Mouse (Mus musculus) frontal cortex, postnatal 10 days (tissue): Measurements from ENCODE around the gene Unc5b.

Experiments used
- DNase-seq, 2 experiments: peaks; one replicate each; pipeline ENCODE4 v3.0.0; 2022; ENCODE audit warnings: low spot score in 2 of 2, mixed read lengths in 1 of 2

Gene Unc5b

DNA sequence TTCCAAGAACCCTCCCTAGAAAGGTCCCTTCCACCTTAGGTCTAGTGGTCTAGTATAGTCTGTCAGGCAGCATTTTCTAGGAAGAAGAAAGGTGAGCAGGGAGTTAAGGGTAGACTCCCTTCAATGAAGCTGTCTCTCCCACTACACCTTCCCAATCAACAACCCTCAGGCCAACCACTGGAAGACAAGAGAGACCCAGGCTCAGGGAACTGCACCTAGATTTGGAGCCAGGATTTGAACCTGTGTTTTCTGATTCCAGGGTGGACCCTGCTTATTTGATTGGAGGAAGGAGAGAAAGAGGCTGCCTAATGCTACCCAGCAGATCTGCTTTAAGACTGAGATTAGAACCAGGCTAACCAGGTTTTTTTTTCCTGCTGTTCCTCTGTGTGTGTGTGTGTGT lies 10.1 kb downstream of the Unc5b start:
- no peak for DNase-seq

DNA sequence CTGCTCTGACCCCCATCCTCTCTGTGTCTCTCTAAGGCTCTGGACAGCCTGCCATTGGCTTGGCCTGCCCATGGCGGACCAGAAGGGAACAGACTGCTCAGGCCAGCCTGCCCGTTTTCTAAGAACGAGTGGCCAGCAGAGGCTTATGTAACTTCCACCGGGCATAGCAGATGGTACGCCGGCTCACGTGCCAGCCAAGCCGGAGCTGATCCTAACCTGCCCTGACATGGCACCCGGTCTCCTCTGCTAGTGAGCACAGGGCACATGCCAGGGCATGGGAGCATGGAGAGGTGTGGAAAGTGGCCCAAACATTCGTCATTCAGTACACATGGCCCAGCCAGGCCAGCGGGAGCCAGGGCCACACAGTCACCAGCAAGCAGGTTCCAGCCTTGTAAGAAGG lies 10.8 kb downstream of the Unc5b start:
- DNase-seq = no peak

DNA sequence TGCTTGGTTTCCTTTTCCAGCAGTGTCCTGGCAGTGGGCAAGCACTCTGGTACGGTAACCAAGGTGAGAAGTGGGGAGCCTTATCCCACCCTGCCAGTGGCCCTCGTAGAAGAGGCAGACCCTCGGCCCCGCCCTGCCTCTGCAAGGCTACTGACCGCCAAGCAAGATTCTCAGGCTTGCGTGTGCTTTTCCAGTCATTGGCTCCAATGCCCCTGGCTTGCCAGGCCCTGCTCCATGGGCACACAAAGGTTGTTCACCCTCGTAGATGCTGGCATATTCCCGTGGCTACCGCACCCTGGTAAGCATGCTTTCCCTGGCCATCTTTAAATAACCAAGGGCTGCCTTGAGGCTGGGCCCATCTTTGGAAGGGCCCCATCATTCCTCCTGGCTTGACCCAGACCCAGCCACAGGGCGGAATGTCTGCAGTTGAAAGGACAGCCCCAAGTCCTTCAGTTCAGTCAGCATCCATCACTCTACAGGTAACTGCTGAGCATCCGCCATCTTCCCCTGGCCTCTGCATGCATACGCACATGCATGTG lies 11.7 kb downstream of the Unc5b start:
- DNase-seq = no peak

DNA sequence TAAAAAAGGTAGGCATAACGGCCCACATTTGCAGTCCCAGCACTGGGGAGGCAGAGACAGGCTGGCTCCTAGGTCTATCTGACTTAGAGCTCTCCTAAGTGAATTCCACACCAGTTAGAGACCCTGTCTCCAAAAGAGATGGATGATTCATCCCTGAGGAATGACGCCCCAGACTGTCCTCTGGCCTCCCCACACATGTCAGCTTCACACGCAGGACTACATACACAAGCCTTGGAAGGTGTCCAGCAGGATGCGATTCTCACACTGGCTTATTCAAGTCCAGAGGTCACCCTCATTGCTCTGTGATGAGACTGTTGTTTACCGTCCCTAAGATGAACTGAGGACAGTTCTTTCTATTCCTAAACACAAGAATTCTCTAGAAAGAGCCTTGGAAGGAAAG lies 12.2 kb downstream of the Unc5b start:
- no peak for DNase-seq

DNA sequence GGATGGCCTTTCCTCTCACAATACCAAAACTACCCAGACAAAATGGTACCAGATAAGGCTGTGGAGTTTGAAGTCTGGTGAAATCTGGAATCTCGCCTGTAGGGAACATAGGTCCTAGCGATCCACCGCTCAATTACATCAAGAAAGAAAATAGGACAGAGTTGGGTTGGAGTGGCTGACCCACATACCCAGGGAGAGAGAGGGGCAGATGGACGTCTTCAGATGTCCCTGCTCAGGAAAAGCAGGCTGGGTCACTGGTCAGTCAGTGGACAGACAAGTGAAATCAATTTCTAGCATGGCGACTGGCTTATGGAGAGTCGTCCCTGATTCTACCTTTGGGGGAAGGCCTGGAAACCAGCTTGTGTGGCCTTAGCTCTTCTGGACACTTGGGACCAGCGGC lies 12.7 kb downstream of the Unc5b start:
- DNase-seq = no peak

DNA sequence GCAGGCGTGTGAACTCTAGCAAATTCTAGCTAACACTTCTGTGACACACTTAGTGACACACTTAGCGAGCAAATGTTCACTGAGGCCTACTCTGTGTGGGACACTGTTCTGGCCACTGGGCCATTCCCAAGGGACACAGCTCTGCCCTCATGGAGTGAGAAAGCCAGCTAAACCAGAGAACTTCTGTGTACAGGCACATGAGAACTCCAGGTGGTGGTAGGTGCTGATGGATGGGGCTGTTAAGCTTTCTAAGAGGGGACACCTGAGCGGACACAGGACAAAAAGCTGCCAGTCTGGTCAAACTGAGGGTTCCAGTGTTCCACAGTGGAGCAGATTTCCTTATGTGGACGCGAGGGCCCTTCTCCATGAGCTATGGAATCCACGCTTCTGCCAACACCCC lies 13.5 kb downstream of the Unc5b start:
- no peak for DNase-seq

DNA sequence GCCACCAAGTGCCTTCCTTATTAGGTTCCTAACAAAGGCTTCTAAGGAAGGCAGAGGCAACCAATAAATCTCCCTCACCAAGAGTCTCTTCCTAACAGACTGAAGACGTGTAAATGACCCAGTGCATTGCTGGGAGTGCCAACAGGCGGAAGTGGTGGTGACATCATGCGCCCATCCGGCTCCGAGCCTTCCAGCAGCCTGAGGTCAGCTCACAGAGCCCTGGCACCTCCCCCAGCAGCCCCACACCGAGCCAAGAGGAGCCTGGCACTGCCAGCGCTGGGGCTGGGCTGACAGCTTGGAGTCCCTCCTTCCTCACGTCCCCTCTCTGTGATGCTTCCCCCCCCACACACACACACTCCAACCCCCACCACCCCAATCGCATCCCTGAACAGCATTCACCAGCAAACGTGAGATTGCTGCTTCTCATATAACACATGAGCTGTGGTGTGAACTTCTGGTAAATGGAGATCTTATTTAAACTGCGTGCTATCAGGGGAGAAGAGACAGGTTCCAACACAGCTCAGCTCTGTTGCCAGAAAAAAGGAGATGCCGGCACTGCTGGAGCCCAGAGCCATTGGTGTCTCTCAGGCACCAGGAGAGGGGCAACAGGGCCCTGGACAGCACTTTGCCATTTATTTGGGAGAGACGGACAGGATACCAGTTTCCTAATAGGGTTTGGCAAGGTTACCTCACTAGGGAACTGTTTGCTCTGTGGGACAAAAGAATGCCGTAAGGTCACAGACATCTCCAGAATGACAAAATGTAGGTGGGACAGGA lies 14.3 kb downstream of the Unc5b start:
- DNase-seq = peak; percentile 49 to 51

DNA sequence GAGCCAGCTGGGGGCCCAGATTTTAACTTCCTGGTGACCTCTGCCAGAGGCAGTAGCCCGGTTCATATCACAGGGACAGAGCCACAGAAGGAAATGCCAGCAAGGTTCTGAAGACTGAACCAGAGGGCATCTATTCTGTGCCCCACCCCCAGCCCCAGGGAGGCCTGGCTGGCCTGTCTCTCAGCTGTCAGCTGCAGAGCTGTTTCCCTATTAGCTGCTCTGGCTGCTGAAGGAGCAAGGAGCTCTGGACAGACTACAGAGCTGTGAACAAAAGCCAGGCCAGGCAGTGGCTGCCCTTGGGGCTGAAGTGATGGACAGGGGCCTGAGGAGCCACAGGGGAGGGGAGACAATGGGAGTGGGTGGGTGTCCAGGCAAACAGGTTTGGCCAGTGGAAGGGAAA lies 15.5 kb downstream of the Unc5b start:
- DNase-seq = no peak

DNA sequence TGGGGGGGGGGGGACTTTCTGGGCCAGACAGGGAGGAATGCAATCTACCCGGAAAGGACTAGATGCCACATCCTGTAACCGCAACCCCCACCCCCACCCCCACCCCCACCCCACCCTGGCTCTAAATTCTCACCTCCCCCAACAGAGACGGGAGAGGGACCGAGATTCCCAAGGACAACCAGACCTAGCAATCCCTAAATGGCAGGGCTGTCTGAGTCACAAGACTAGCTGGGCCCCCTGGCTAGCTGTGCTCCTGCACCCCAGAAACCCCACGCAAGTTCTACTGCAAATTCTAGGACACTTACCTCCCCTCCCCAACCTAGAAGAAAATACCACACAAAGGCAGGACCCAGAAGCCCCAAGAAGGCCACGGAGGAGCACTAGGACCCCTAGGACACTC lies 16.3 kb downstream of the Unc5b start:
- DNase-seq = no peak

DNA sequence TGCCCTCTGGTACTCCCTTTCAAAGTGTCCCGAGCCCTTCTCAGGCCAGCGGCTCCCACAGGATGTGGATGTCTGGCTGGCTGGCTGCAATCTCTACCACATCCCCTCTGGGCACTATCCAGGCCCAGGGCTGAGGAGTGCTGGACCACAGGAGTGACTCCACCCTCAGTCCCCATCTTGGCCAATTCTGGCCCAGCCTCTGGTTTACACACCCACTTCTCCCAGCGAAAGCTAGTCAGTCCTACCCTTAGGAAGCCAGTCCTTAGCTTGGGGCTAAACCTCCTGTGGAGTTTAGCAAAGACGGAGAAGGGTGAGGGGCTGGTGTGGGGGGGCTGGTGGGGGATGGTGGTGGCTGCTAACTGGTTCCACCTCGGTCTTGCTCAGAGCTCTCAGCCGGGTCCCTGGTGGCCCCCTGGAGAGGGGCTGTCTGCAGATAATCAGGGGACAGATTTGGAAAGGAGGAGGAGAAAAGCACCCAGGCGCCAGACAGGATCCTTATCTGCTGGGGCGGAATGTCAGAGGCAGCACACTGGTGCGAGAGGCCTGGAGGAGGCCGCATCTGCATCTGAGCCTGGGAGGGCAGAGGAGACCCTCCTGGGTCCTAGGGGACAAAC lies 16.8 kb downstream of the Unc5b start:
- DNase-seq = no peak

DNA sequence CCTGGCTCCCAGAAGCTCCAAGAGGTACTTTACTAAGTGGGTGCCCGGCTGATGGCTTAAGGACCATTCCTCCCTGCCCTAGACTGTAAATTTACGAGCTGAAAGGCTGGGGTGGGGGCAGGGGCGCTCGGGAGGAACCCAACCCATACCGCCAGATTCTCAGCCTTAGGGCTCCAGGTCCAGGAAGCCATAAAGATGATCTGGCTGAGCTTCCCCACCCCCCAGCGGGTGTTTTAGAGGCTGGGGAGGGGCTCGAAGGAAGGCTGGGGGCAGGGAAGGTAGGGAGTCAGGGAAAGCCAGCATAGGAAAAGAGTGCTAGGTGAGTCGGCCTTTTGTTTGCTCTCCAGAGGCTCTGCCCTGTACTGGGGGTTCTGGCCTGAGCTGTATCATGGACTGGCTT lies 17.8 kb downstream of the Unc5b start:
- DNase-seq = no peak

DNA sequence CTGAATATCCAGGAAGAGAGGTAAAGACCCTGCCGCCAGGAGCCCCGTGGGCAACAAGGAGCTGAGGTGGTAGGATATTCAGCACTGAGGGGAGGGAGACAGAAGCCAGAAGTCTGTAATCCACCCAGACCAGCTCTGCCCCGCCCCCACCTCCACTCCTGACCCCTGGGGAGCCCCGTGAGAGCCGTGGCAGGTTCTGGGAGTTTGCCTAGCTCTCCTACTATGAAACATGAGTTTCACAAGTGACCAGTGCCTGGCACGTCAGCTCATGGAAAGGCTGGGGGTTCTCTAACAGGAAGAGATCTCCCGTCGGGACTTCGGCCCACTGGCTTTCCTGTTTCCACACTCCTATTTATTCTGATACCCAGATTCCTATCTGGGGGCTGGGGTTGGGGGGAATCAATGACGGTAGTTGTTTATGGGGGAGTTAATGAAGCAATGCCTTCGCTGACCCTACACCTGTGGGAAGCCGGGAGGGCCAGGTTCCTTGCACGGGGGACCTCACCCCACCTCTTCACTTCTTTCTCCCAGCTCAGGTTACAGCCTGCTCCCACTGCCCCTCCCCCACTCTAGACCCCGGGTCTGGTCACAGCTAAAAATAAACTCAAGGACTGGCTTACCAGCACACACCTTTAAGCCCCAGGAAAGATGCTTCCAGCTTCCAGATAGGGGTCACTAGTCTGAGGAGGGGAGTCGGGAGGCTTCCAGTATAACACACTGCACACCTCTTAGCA lies 19.4 kb downstream of the Unc5b start:
- no peak for DNase-seq

DNA sequence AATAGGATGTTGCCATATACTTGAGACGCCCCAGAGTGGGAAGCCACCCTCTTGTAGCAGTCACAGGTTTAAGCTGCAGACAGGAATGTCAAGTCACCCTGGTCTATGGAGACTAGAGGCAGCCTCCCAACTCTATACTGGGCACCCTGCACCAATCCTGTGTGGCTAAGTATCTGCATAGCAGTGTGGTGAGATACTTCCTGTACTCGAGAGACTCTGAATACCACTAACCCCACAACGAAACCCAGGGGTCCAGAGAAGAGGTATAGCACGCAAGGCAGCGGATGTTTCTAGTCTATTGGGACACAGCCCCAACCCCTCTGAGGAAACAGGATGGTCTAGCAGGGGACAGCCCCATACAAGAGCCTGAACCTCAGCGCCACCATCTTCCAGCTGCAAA lies 22.9 kb downstream of the Unc5b start:
- DNase-seq = no peak

DNA sequence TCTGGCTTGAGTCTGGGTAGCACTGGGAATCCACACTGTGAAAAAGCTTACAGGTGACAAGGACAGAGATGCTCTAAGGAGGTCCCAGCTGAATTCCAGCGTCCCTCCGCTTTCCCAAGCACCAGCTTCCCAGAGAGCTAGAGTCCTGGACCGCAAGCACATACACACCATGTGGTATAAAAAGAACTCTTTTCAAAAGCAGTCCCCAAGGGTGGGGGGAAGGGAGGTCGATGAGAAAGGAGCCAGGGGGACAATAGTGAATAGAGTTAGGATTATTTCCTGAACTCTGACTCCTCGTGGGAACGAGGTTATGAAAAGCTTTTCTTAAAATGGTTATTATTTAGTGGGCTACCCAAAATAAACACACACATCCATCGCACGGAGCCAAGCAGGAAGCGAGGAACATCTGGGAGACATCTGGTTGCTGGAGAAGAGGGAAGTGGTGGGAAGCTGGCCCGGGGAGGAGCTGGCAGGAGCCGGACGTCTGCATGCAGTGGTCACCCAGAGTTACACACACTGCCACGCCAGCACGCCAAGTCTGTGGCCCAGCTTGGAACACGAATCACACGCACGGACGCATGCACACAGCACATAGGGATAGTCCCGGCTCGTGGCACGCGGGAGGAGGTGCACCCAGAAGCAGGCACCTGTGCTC lies 23.7 kb downstream of the Unc5b start:
- DNase-seq = peak in 1 of 2 experiments; percentile 18

DNA sequence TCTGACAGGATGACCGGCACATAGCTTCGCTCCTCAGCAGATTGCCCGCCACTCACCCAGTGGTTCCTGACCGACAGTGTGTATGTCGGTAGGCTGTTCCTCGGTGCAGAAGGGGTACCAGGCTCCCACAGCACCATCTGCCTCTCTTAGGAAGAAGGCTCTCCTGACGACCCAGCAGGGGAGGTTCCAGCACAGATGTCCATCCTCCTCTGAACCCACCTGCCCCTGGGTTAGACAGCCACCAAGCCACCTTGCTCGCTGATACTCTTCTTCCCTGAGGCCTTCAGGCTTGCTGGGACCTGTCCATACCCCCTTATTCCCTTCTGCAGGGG lies 25.2 kb downstream of the Unc5b start:
- no peak for DNase-seq

DNA sequence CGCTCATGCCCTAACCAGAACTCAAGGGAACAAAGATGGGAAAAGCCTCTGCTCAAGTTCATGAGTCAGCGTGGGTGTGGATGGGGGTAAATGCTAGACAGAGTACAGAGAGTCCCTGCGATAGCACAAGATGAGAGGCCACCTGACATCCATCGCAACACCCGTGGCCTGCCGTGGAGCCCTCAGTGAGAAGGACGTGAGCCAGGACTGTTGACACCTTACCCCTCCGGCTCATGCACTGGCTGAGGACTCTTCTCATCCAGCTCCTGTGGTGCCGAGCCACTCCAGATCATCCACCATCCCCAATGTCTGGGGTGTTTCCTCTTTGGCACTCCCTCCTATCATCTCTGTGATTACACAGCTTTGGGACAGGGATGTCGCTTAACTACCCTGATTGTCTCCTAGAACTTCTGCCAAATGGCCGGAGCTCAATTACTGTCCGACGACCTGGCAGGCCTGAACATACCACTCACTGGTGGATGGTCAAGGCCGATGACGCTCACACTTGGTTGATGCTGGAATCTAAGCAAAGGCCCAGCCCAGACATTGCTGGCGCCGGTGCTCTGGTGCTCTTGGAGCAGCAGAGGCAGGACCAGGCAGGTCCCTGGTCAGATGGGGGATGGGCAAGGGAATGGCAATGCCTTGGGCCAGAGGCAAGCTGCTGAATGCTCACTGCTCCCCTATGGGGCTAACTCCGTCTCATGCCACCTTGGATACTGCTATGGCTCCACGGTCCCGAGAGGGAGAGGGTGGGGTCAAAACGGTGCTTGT lies 25.8 kb downstream of the Unc5b start:
- no peak for DNase-seq

DNA sequence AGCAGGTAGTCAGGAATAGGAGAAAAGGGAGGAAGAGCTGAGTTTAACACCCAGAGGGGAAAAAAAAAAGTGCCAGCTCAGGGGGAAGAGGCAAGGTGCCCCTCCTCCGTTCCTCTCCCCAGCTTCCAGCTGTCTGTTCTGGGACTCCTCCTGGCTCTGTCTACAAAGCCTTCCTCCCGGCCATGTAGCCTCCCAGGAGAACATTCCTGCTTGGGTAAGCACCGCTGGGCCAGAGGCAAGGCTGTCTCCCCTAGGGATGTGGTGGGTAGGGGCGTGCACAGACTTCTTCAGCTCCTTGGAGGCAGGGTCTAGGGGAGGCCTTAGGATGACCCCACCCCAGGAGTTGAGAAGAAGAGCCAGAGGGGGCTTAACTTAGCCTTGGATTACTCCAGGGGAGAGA lies 26.5 kb downstream of the Unc5b start:
- DNase-seq = no peak

DNA sequence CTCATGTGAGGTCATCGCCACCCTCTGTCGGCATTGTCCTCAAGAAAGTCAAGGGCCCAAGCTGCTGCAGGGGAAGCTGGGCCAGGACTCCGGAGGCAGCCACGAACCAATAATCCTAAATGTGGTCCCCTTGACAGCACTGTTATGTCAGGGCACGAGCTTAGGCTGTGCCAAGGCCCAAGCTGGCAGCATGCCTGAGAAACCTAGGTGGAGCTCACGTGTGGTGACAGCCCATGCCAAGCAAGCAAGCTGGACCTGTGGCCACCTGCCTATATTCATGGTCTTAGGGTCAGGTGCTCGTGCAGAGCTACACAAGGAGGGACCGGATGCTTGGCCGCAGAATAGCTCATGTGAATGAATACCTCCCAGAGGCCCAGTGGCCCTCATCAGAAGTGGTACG lies 27.4 kb downstream of the Unc5b start:
- no peak for DNase-seq

DNA sequence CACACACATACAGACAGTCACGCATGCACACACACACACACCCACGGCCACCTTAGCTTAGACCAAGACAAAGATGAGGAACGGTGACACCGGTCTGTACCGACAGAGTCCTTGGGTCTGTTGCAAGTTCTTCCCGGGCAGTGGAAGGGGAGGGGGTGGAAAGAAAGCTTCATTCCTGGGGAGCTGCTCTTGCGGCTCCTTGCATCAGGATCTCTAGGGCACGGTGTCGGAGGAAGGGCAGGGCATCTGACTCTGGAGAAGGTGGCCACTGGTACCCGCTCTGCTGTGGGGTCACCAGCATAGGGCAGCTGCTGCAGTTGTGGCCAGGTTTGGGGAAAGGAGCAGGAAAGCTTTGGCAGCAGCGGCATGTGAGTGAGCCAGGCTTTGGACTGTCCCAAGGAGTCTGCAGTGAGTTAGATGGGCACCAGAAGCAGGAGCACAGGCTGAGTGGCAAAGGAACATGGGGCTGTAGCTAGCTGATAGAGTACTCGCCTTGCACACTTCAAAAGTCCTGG lies 29.4 kb downstream of the Unc5b start:
- DNase-seq = no peak

DNA sequence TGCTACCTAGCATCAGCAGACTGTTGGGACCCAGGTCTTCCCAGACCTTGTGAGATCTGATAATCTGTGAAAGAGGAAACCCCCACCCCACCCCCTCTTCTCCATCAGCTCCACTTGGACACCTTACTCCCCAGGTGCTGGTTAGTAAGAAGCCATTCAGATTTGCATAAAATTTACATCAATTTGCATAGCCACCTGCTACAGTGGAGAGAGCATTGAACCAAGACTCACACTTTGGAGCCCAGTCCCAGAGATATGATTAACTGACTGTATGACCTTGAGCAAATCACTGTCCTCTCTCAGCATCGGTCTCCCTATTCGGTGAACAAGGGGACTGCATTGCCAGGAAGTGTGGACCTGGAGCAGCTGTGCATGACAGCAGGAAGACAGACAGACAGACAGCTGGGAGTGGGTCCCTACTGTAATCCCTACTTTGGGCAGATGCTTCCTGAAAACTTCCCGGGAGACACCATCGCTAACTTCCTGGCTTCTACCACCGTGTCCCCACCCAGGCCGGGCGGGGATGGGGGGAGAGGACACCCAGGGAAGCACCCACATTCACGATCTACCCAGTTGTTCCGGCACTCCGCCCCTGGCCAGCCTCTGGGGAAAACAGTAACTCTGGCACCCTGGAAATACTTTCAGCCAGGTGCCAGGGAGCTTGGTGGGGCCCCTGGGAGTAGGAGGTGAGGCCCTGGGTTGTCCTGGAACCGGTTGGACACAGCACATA lies 30.0 kb downstream of the Unc5b start:
- DNase-seq = no peak
